Comparison of ENCODE assay signal across 12 mouse cellular contexts in the genomic region with DNA sequence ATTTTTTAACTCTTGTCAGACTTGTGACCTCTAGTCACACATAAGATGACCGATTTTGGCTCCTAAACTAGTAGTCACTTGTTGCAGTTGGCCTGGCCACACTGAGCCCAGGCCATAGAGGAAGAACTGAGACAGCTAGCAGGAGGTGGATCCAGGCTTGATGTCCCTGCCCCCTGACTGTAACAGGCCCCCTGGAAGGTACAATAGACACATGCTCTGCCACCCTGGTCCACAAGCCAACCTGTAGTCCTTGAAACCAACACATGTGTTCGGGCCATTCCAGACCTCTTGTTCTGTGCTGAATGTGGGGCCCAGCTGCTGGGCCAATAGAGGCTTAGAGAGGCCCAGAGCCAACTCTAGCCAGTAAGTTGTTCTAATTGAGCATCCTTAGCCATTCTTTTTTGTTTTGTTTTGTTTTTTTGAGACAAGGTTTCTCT. TPM values are rescaled to one million over a fixed set of nuclear protein-coding genes. Genes with fewer than 3 reads are reported as not detected.
A peak's percentile ranks its signal among the peaks of the same experiment; 100 is the strongest.
DNase-seq lines count a peak whose midpoint lies in the region; ATAC-seq and TF ChIP-seq lines count a peak whose summit lies in the region.
"Had no signal": no experiment of that assay in that cellular context is flagged by ENCODE, and none has a peak within 500 bp of the region (broad histone marks: within the 10 kb centered on the region; RNA-seq: fewer than 3 reads in every experiment).

No protein-coding gene starts in this region.

- H3K9me3 ChIP-seq in intestine, embryonic 15.5 days, result no peaks in the 10 kb centered on the region
- H3K9me3 ChIP-seq in intestine, postnatal 0 days (ENCODE audit: control insufficient read depth), result no peaks in the 10 kb centered on the region
- no peaks in the 10 kb centered on the region for H3K9me3 ChIP-seq in MEL (replicated peaks; ENCODE audit: insufficient read depth, low read length)
- H3K9me3 ChIP-seq in liver, embryonic 13.5 days (replicated peaks), result no peaks in the 10 kb centered on the region
- no peaks in the 10 kb centered on the region for H3K9me3 ChIP-seq in midbrain, embryonic 15.5 days
- H3K9me3 ChIP-seq: forebrain, embryonic 15.5 days; midbrain, embryonic 10.5 days had no signal

- no peak for TF ChIP-seq CTCF in intestine, postnatal 0 days (IDR thresholded peaks at IDR 0.05; ENCODE audit: low read depth)
- no peak for TF ChIP-seq CTCF in MEL (IDR thresholded peaks at IDR 0.05 in 2 of 3, conservative IDR thresholded peaks at IDR 0.05 in 1 of 3; ENCODE audit: control insufficient read depth in 1 of 3, insufficient read depth in 1 of 3, low read depth in 2 of 3, low read length in 3 of 3, poor library complexity in 1 of 3, severe bottlenecking in 1 of 3)

- no peaks in the 10 kb centered on the region for H3K27me3 ChIP-seq in intestine, embryonic 15.5 days (replicated peaks)
- H3K27me3 ChIP-seq in intestine, postnatal 0 days (replicated peaks; ENCODE audit: control insufficient read depth, insufficient read depth, low read length), result no peaks in the 10 kb centered on the region
- H3K27me3 ChIP-seq in MEL (ENCODE audit: control insufficient read depth in 1 of 2, insufficient read depth in 2 of 2, low read length in 2 of 2), result no peaks in the 10 kb centered on the region
- H3K27me3 ChIP-seq in liver, embryonic 13.5 days, result no peaks in the 10 kb centered on the region
- H3K27me3 ChIP-seq in midbrain, embryonic 15.5 days (replicated peaks), result no peaks in the 10 kb centered on the region
- H3K27me3 ChIP-seq: forebrain, embryonic 15.5 days had no signal

- H3K36me3 ChIP-seq in intestine, embryonic 15.5 days, result 0 out of 2 replicates have a peak, but pooled peaks cover 2% of the 10 kb centered on the region
- peaks cover 3% of the 10 kb centered on the region; the same call in 1 of the 2 replicates for H3K36me3 ChIP-seq in intestine, postnatal 0 days (ENCODE audit: control insufficient read depth, insufficient read depth)
- H3K36me3 ChIP-seq in MEL (ENCODE audit: control insufficient read depth in 1 of 2, insufficient read depth in 2 of 2, low read length in 2 of 2), result peaks cover 0 to 29% of the 10 kb centered on the region in 2 experiments; a peak in 2 of 4 replicates
- peaks cover 18% of the 10 kb centered on the region for H3K36me3 ChIP-seq in liver, embryonic 13.5 days
- peaks cover 4% of the 10 kb centered on the region; the same call in 1 of the 2 replicates for H3K36me3 ChIP-seq in midbrain, embryonic 15.5 days (replicated peaks)

- WGBS in intestine, embryonic 15.5 days, result 80% methylated on average over 2 of the region's 2 CpGs
- WGBS in intestine, postnatal 0 days, result 77% methylated on average over 2 of the region's 2 CpGs
- 55% methylated on average over 2 of the region's 2 CpGs for WGBS in liver, embryonic 13.5 days (ENCODE audit: insufficient replicate concordance)
- 72% methylated on average over 2 of the region's 2 CpGs for WGBS in midbrain, embryonic 15.5 days

- H3K27ac ChIP-seq in intestine, embryonic 15.5 days, result peak overlapping the region; percentile 23; the same call in 1 of the 2 replicates
- no peak overlapping the region; the same call in 1 of the 2 replicates for H3K27ac ChIP-seq in intestine, postnatal 0 days (ENCODE audit: low read depth, low read length)
- peak overlapping the region; percentile 96 for H3K27ac ChIP-seq in MEL (ENCODE audit: control insufficient read depth, low read depth, low read length)
- peak overlapping the region; percentile 100 for H3K27ac ChIP-seq in liver, embryonic 13.5 days
- no peak overlapping the region for H3K27ac ChIP-seq in midbrain, embryonic 15.5 days

- no peak for TF ChIP-seq RAD21 in MEL (IDR thresholded peaks at IDR 0.05; ENCODE audit: low read depth, low read length)

- peaks cover 25% of the 10 kb centered on the region for H3K4me1 ChIP-seq in intestine, embryonic 15.5 days (replicated peaks)
- H3K4me1 ChIP-seq in intestine, postnatal 0 days (replicated peaks; ENCODE audit: control insufficient read depth, insufficient read depth, low read length), result peaks cover 10% of the 10 kb centered on the region
- H3K4me1 ChIP-seq in MEL (ENCODE audit: control insufficient read depth in 1 of 2, insufficient read depth in 2 of 2, low read length in 2 of 2), result peaks cover 15 to 36% of the 10 kb centered on the region in 2 experiments
- peaks cover 68% of the 10 kb centered on the region for H3K4me1 ChIP-seq in liver, embryonic 13.5 days (replicated peaks)
- peaks cover 22% of the 10 kb centered on the region for H3K4me1 ChIP-seq in midbrain, embryonic 15.5 days

- TF ChIP-seq POLR2A in MEL (IDR thresholded peaks at IDR 0.05; ENCODE audit: control insufficient read depth in 1 of 2, insufficient read depth in 1 of 2, low read depth in 1 of 2, low read length in 2 of 2, poor library complexity in 1 of 2), result 0 out of 4 replicates have a peak, but pooled peaks of 1 of the 2 experiments have one; percentile 27

- no peak overlapping the region for H3K4me2 ChIP-seq in intestine, embryonic 15.5 days (replicated peaks)
- H3K4me2 ChIP-seq in intestine, postnatal 0 days (replicated peaks; ENCODE audit: low read depth), result no peak overlapping the region
- no peak overlapping the region for H3K4me2 ChIP-seq in liver, embryonic 13.5 days
- H3K4me2 ChIP-seq in midbrain, embryonic 15.5 days, result no peak overlapping the region
- H3K4me2 ChIP-seq: forebrain, embryonic 15.5 days had no signal

- no peak overlapping the region for H3K9ac ChIP-seq in intestine, embryonic 15.5 days
- no peak overlapping the region for H3K9ac ChIP-seq in intestine, postnatal 0 days (ENCODE audit: low read depth, low read length)
- H3K9ac ChIP-seq in MEL (ENCODE audit: control insufficient read depth, low read depth, low read length, poor library complexity, severe bottlenecking), result peak overlapping the region; percentile 53
- peak overlapping the region; percentile 94; the same call in 1 of the 2 replicates for H3K9ac ChIP-seq in liver, embryonic 13.5 days
- H3K9ac ChIP-seq in midbrain, embryonic 15.5 days, result no peak overlapping the region
- H3K9ac ChIP-seq: forebrain, embryonic 15.5 days had no signal

- no peak overlapping the region for H3K4me3 ChIP-seq in intestine, embryonic 15.5 days (replicated peaks)
- no peak overlapping the region for H3K4me3 ChIP-seq in intestine, postnatal 0 days (ENCODE audit: low read depth, low read length)
- no peak overlapping the region for H3K4me3 ChIP-seq in MEL (ENCODE audit: control insufficient read depth in 1 of 2, insufficient read depth in 1 of 2, low read depth in 2 of 2, low read length in 2 of 2)
- H3K4me3 ChIP-seq in liver, embryonic 13.5 days (replicated peaks), result no peak overlapping the region
- H3K4me3 ChIP-seq in midbrain, embryonic 15.5 days, result no peak overlapping the region
- H3K4me3 ChIP-seq: forebrain, embryonic 15.5 days; midbrain, embryonic 10.5 days had no signal

- DNase-seq in cerebellum, adult 11-12 months, result peak; percentile 46
- no peak for DNase-seq in cerebellum, postnatal 25 days
- DNase-seq in MEL (ENCODE audit: low read depth, low spot score), result peak; percentile 54
- no peak for DNase-seq in liver, embryonic 13.5 days
- no peak for DNase-seq in B cell, adult 2 months
- DNase-seq: cerebellum, adult 11 months; left cerebral cortex, postnatal 4 days had no signal

- TF ChIP-seq EP300 in MEL (IDR thresholded peaks at IDR 0.05; ENCODE audit: low read depth in 1 of 2, low read length in 2 of 2), result no peak

- peaks cover 16% of the 10 kb centered on the region for H3K79me2 ChIP-seq in MEL (ENCODE audit: control insufficient read depth, insufficient read depth, low read length, poor library complexity)

- ATAC-seq in intestine, embryonic 15.5 days, result no peak
- ATAC-seq in intestine, postnatal 0 days, result no peak
- no peak for ATAC-seq in liver, embryonic 13.5 days (ENCODE audit: low read depth)
- ATAC-seq in midbrain, embryonic 15.5 days (replicated peaks), result no peak
- ATAC-seq: forebrain, embryonic 15.5 days had no signal

RNA-seq across cellular contexts. Expression of a gene that starts 2.4 kb away (rescaled TPM):
- polyA plus RNA-seq in intestine, embryonic 15.5 days (2015; fragmentation: Nextera tagmentation; extraction: Ambion mirVana), result 68.8 and 73.0 TPM in 2 replicates
- polyA plus RNA-seq in intestine, postnatal 0 days (2015; fragmentation: Nextera tagmentation; extraction: Ambion mirVana), result 38.4 and 38.6 TPM in 2 replicates
- total RNA-seq in MEL (2012; rRNA removed), result 68.6 and 87.1 TPM in 2 replicates
- 100 to 1,000 TPM in 1 of 2 experiments, 10 to 100 TPM in 1; 47.4 to 184 TPM for polyA plus RNA-seq in MEL (2012; ENCODE audit: insufficient read depth in 1 of 2, insufficient read length in 2 of 2, low read depth in 1 of 2, low replicate concordance in 2 of 2, missing spikeins in 1 of 2)
- 71.4 and 73.8 TPM in 2 replicates for polyA plus RNA-seq in liver, embryonic 13.5 days (2015; fragmentation: Nextera tagmentation; extraction: Ambion mirVana)
- polyA plus RNA-seq in midbrain, embryonic 15.5 days (2015; fragmentation: Nextera tagmentation; extraction: Ambion mirVana), result 61.5 and 66.6 TPM in 2 replicates

RNA-seq across cellular contexts. Expression of a gene that starts 21.5 kb away (rescaled TPM):
- 40.4 and 43.0 TPM in 2 replicates for polyA plus RNA-seq in intestine, embryonic 15.5 days (2015; fragmentation: Nextera tagmentation; extraction: Ambion mirVana)
- 14.4 and 15.4 TPM in 2 replicates for polyA plus RNA-seq in intestine, postnatal 0 days (2015; fragmentation: Nextera tagmentation; extraction: Ambion mirVana)
- 38.3 and 38.7 TPM in 2 replicates for total RNA-seq in MEL (2012; rRNA removed)
- polyA plus RNA-seq in MEL (2012; ENCODE audit: insufficient read depth in 1 of 2, insufficient read length in 2 of 2, low read depth in 1 of 2, low replicate concordance in 2 of 2, missing spikeins in 1 of 2), result 10 to 100 TPM in 1 of 2 experiments, not detected in 1; 63.4 TPM
- polyA plus RNA-seq in liver, embryonic 13.5 days (2015; fragmentation: Nextera tagmentation; extraction: Ambion mirVana), result 31.6 and 38.5 TPM in 2 replicates
- polyA plus RNA-seq in midbrain, embryonic 15.5 days (2015; fragmentation: Nextera tagmentation; extraction: Ambion mirVana), result 63.4 and 64.3 TPM in 2 replicates

RNA-seq across cellular contexts. Expression of a gene that starts 21.7 kb away (rescaled TPM):
- 22.3 and 26.5 TPM in 2 replicates for polyA plus RNA-seq in intestine, embryonic 15.5 days (2015; fragmentation: Nextera tagmentation; extraction: Ambion mirVana)
- 12.2 and 14.4 TPM in 2 replicates for polyA plus RNA-seq in intestine, postnatal 0 days (2015; fragmentation: Nextera tagmentation; extraction: Ambion mirVana)
- total RNA-seq in MEL (2012; rRNA removed), result 1.0 and 1.5 TPM in 2 replicates
- 1 to 10 TPM in 1 of 2 experiments, not detected in 1; 3.8 TPM for polyA plus RNA-seq in MEL (2012; ENCODE audit: insufficient read depth in 1 of 2, insufficient read length in 2 of 2, low read depth in 1 of 2, low replicate concordance in 2 of 2, missing spikeins in 1 of 2)
- 6.1 and 7.5 TPM in 2 replicates for polyA plus RNA-seq in liver, embryonic 13.5 days (2015; fragmentation: Nextera tagmentation; extraction: Ambion mirVana)
- polyA plus RNA-seq in midbrain, embryonic 15.5 days (2015; fragmentation: Nextera tagmentation; extraction: Ambion mirVana), result 42.9 and 50.9 TPM in 2 replicates

RNA-seq across cellular contexts. Expression of a gene that starts 23.4 kb away (rescaled TPM):
- polyA plus RNA-seq in intestine, embryonic 15.5 days (2015; fragmentation: Nextera tagmentation; extraction: Ambion mirVana), result 54.9 and 62.4 TPM in 2 replicates
- 21.5 and 23.5 TPM in 2 replicates for polyA plus RNA-seq in intestine, postnatal 0 days (2015; fragmentation: Nextera tagmentation; extraction: Ambion mirVana)
- total RNA-seq in MEL (2012; rRNA removed), result 35.4 and 43.1 TPM in 2 replicates
- 10 to 100 TPM in 1 of 2 experiments, not detected in 1; 81.8 TPM for polyA plus RNA-seq in MEL (2012; ENCODE audit: insufficient read depth in 1 of 2, insufficient read length in 2 of 2, low read depth in 1 of 2, low replicate concordance in 2 of 2, missing spikeins in 1 of 2)
- polyA plus RNA-seq in liver, embryonic 13.5 days (2015; fragmentation: Nextera tagmentation; extraction: Ambion mirVana), result 11.5 and 12.7 TPM in 2 replicates
- 85.9 and 90.4 TPM in 2 replicates for polyA plus RNA-seq in midbrain, embryonic 15.5 days (2015; fragmentation: Nextera tagmentation; extraction: Ambion mirVana)

RNA-seq across cellular contexts. Expression of a gene that starts 57.6 kb away (rescaled TPM):
- polyA plus RNA-seq in intestine, embryonic 15.5 days (2015; fragmentation: Nextera tagmentation; extraction: Ambion mirVana), result 134 and 152 TPM in 2 replicates
- 97.5 and 99.2 TPM in 2 replicates for polyA plus RNA-seq in intestine, postnatal 0 days (2015; fragmentation: Nextera tagmentation; extraction: Ambion mirVana)
- total RNA-seq in MEL (2012; rRNA removed), result 125 and 132 TPM in 2 replicates
- polyA plus RNA-seq in MEL (2012; ENCODE audit: insufficient read depth in 1 of 2, insufficient read length in 2 of 2, low read depth in 1 of 2, low replicate concordance in 2 of 2, missing spikeins in 1 of 2), result 100 to 1,000 TPM in 1 of 2 experiments, not detected in 1; 231 TPM
- polyA plus RNA-seq in liver, embryonic 13.5 days (2015; fragmentation: Nextera tagmentation; extraction: Ambion mirVana), result 46.0 and 51.1 TPM in 2 replicates
- 107 and 123 TPM in 2 replicates for polyA plus RNA-seq in midbrain, embryonic 15.5 days (2015; fragmentation: Nextera tagmentation; extraction: Ambion mirVana)

Comparison
In these comparisons a context has a peak if more than half of its experiments do, and no peak if none do; other contexts are left out.
1. DNase-seq: peak in cerebellum, adult 11-12 months (single experiment) and MEL (single experiment); none in cerebellum, postnatal 25 days (0 of 2), liver, embryonic 13.5 days (single experiment) and B cell, adult 2 months (0 of 2).
2. H3K27ac ChIP-seq: peak in intestine, embryonic 15.5 days (single experiment), MEL (single experiment) and liver, embryonic 13.5 days (single experiment); none in intestine, postnatal 0 days (single experiment) and midbrain, embryonic 15.5 days (single experiment).
3. H3K9ac ChIP-seq: peak in MEL (single experiment) and liver, embryonic 13.5 days (single experiment); none in intestine, embryonic 15.5 days (single experiment), intestine, postnatal 0 days (single experiment) and midbrain, embryonic 15.5 days (single experiment).